Mouse (Mus musculus) CH12.LX (cell line): ENCODE results near the gene Olfr15. TPM values are rescaled to one million over a fixed set of nuclear protein-coding genes. Genes with fewer than 3 reads are reported as not detected.

Experiments
- DNase-seq: peaks from one replicate; pipeline ENCODE4 v3.0.0-alpha.2; 2013; ENCODE audit errors: extremely low read depth
- H3K27ac ChIP-seq: 2 replicates; pipeline ENCODE4 v1.5.1; 2012; ENCODE audit warnings: low read depth, mild to moderate bottlenecking, control low read depth, moderate library complexity; ENCODE audit not compliant: insufficient read depth
- H3K27me3 ChIP-seq: replicated peaks from 2 replicates; pipeline ENCODE3; 2012; ENCODE audit warnings: inconsistent platforms
- H3K36me3 ChIP-seq, 2 experiments: replicated peaks in 1 of 2; 2 replicates each; pipeline versions ENCODE3 to v1.6.1; 2012; ENCODE audit warnings: inconsistent platforms in 1 of 2, low read length in 1 of 2, mild to moderate bottlenecking in 1 of 2, mixed read lengths in 1 of 2, moderate library complexity in 1 of 2; ENCODE audit not compliant: control insufficient read depth in 1 of 2, insufficient read depth in 1 of 2
- H3K4me1 ChIP-seq, 2 experiments: 2 replicates each; pipeline ENCODE4 v1.6.1; 2012; ENCODE audit warnings: inconsistent platforms in 1 of 2, moderate library complexity in 1 of 2; ENCODE audit not compliant: insufficient read depth in 2 of 2, control insufficient read depth in 1 of 2
- H3K4me2 ChIP-seq: 2 replicates; pipeline ENCODE4 v1.6.1; 2012; ENCODE audit warnings: low read depth, mild to moderate bottlenecking, control low read depth; ENCODE audit not compliant: poor library complexity, insufficient read depth, severe bottlenecking
- H3K4me3 ChIP-seq, 3 experiments: fragments of 150-350 bp in 1 of 3; sonication (generic) in 1 of 3; replicated peaks in 1 of 3; 2 replicates each; pipeline versions ENCODE3 to v1.5.1; 2011 to 2012; ENCODE audit warnings: low read depth in 2 of 3, low read length in 2 of 3, mild to moderate bottlenecking in 2 of 3, moderate library complexity in 2 of 3, control low read depth in 1 of 3, improper control_type of control experiment in 1 of 3, inconsistent platforms in 1 of 3, mixed read lengths in 1 of 3; ENCODE audit not compliant: poor library complexity in 1 of 3
- H3K79me2 ChIP-seq: replicated peaks from 2 replicates; pipeline ENCODE4 v1.6.1; 2012; ENCODE audit warnings: mild to moderate bottlenecking, moderate library complexity; ENCODE audit not compliant: control insufficient read depth, poor library complexity, insufficient read depth, severe bottlenecking; ENCODE audit errors: extremely low read depth
- H3K9ac ChIP-seq: 2 replicates; pipeline ENCODE4 v1.6.1; 2012; ENCODE audit warnings: low read depth, mild to moderate bottlenecking, control low read depth, moderate library complexity; ENCODE audit not compliant: insufficient read depth
- H3K9me3 ChIP-seq: replicated peaks from 2 replicates; pipeline ENCODE3; 2012; ENCODE audit warnings: low read length, inconsistent platforms, mixed read lengths
- BHLHE40 ChIP-seq: IDR thresholded peaks from 2 replicates; pipeline ENCODE4 v1.6.1; 2011; ENCODE audit warnings: mild to moderate bottlenecking, low read depth, low read length, improper control_type of control experiment
- CHD2 ChIP-seq: IDR thresholded peaks from 2 replicates; pipeline ENCODE4 v1.6.1; 2011; ENCODE audit warnings: low read length, improper control_type of control experiment
- CTCF ChIP-seq, 2 experiments: IDR thresholded peaks in 1 of 2; conservative IDR thresholded peaks in 1 of 2; 2 replicates each; pipeline ENCODE4 v1.5.1; 2011 to 2012; ENCODE audit warnings: low read depth in 2 of 2, low read length in 2 of 2, improper control_type of control experiment in 1 of 2, inconsistent platforms in 1 of 2, mild to moderate bottlenecking in 1 of 2, moderate library complexity in 1 of 2
- E2F4 ChIP-seq: IDR thresholded peaks from 2 replicates; pipeline ENCODE4 v1.6.1; 2011; ENCODE audit warnings: low read depth, low read length, improper control_type of control experiment; ENCODE audit not compliant: insufficient replicate concordance
- ELF1 ChIP-seq: IDR thresholded peaks from 2 replicates; pipeline ENCODE4 v1.6.1; 2014; ENCODE audit warnings: low read depth, mild to moderate bottlenecking, inconsistent platforms, low read length, improper control_type of control experiment
- GABPA ChIP-seq: IDR thresholded peaks from 2 replicates; pipeline ENCODE4 v1.6.1; 2012; ENCODE audit warnings: low read depth, low read length, improper control_type of control experiment, inconsistent platforms; ENCODE audit not compliant: insufficient replicate concordance
- HCFC1 ChIP-seq: IDR thresholded peaks from 2 replicates; pipeline ENCODE4 v1.6.1; 2012; ENCODE audit warnings: low read depth, mild to moderate bottlenecking, inconsistent platforms, low read length, improper control_type of control experiment
- IRF4 ChIP-seq: IDR thresholded peaks from 2 replicates; pipeline ENCODE4 v1.6.1; 2014; ENCODE audit warnings: low read depth, mild to moderate bottlenecking, inconsistent platforms, low read length, improper control_type of control experiment
- JUN ChIP-seq: IDR thresholded peaks from 2 replicates; pipeline ENCODE4 v1.6.1; 2011; ENCODE audit warnings: low read depth, mild to moderate bottlenecking, low read length, improper control_type of control experiment, moderate library complexity; ENCODE audit not compliant: insufficient read depth
- KAT2A ChIP-seq: IDR thresholded peaks from 2 replicates; pipeline ENCODE4 v1.6.1; 2012; ENCODE audit warnings: low read length, improper control_type of control experiment, inconsistent platforms; ENCODE audit not compliant: insufficient replicate concordance
- MAX ChIP-seq: IDR thresholded peaks from 2 replicates; pipeline ENCODE4 v1.6.1; 2011; ENCODE audit warnings: low read length, improper control_type of control experiment
- MXI1 ChIP-seq: IDR thresholded peaks from 2 replicates; pipeline ENCODE4 v1.6.1; 2011; ENCODE audit warnings: mild to moderate bottlenecking, low read depth, low read length, improper control_type of control experiment
- MYC ChIP-seq: IDR thresholded peaks from 2 replicates; pipeline ENCODE4 v1.6.1; 2011; ENCODE audit warnings: low read depth, mild to moderate bottlenecking, improper control_type of control experiment, low read length
- NELFE ChIP-seq: IDR thresholded peaks from 2 replicates; pipeline ENCODE4 v1.6.1; 2011; ENCODE audit warnings: low read depth, low read length, improper control_type of control experiment
- NRF1 ChIP-seq: IDR thresholded peaks from 2 replicates; pipeline ENCODE4 v1.6.1; 2014; ENCODE audit warnings: low read depth, mild to moderate bottlenecking, inconsistent platforms, low read length, improper control_type of control experiment, moderate library complexity
- PAX5 ChIP-seq: IDR thresholded peaks from 2 replicates; pipeline ENCODE4 v1.6.1; 2012; ENCODE audit warnings: low read length, inconsistent platforms, mixed read lengths
- POLR2A ChIP-seq: IDR thresholded peaks from 2 replicates; pipeline ENCODE4 v1.6.1; 2011; ENCODE audit warnings: low read depth, mild to moderate bottlenecking, improper control_type of control experiment, low read length
- RCOR1 ChIP-seq: conservative IDR thresholded peaks from 2 replicates; pipeline ENCODE4 v1.6.1; 2012; ENCODE audit warnings: low read depth, mild to moderate bottlenecking, inconsistent platforms, low read length, improper control_type of control experiment
- SIN3A ChIP-seq: IDR thresholded peaks from 2 replicates; pipeline ENCODE4 v1.6.1; 2012; ENCODE audit warnings: low read length, improper control_type of control experiment, inconsistent platforms
- TCF12 ChIP-seq: IDR thresholded peaks from 2 replicates; pipeline ENCODE4 v1.6.1; 2014; ENCODE audit warnings: low read depth, mild to moderate bottlenecking, inconsistent platforms, low read length, improper control_type of control experiment
- UBTF ChIP-seq: IDR thresholded peaks from 2 replicates; pipeline ENCODE4 v1.6.1; 2012; ENCODE audit warnings: low read depth, mild to moderate bottlenecking, inconsistent platforms, low read length, improper control_type of control experiment, moderate library complexity
- ZKSCAN1 ChIP-seq: IDR thresholded peaks from 2 replicates; pipeline ENCODE4 v1.6.1; 2012; ENCODE audit warnings: low read depth, inconsistent platforms, low read length, improper control_type of control experiment, borderline replicate concordance
- ZMIZ1 ChIP-seq: IDR thresholded peaks from 2 replicates; pipeline ENCODE4 v1.6.1; 2012; ENCODE audit warnings: low read depth, mild to moderate bottlenecking, inconsistent platforms, low read length, improper control_type of control experiment
- dilution Hi-C: fragments of 300-500 bp; cut with MboI; formaldehyde crosslinking; loops from 2 replicates; pipeline ENCODE4 v1.14.3; 2020; ENCODE audit warnings: low sequenced_read_pairs; ENCODE audit not compliant: extremely low pct_unique_long_range_greater_than_20kb, extremely low pct_ligation_motif_present
- in situ Hi-C: fragments of 300-500 bp; cut with MboI; formaldehyde crosslinking; loops from 3 replicates; pipeline ENCODE4 v1.14.3; 2019; ENCODE audit warnings: low sequenced_read_pairs, low pct_ligation_motif_present, low pct_unique_long_range_greater_than_20kb, mixed read lengths
- polyA plus RNA-seq: library from polyadenylated mRNA; unstranded; fragments of >175 nt; gene quantifications from 2 replicates; pipeline ENCODE4 v1.2.1, GENCODE M21; 2012; ENCODE audit warnings: low read depth; ENCODE audit not compliant: insufficient read length
- total RNA-seq, 2 experiments: library from RNA; depleted of rRNA; stranded (reverse); fragments of 300-350 nt in 1 of 2; fragments of >200 nt in 1 of 2; gene quantifications; 2 replicates each; pipeline ENCODE4 v1.2.3; 2012 to 2014

Olfr15 gene
- total and polyA plus RNA-seq, 3 experiments = not detected

DNA sequence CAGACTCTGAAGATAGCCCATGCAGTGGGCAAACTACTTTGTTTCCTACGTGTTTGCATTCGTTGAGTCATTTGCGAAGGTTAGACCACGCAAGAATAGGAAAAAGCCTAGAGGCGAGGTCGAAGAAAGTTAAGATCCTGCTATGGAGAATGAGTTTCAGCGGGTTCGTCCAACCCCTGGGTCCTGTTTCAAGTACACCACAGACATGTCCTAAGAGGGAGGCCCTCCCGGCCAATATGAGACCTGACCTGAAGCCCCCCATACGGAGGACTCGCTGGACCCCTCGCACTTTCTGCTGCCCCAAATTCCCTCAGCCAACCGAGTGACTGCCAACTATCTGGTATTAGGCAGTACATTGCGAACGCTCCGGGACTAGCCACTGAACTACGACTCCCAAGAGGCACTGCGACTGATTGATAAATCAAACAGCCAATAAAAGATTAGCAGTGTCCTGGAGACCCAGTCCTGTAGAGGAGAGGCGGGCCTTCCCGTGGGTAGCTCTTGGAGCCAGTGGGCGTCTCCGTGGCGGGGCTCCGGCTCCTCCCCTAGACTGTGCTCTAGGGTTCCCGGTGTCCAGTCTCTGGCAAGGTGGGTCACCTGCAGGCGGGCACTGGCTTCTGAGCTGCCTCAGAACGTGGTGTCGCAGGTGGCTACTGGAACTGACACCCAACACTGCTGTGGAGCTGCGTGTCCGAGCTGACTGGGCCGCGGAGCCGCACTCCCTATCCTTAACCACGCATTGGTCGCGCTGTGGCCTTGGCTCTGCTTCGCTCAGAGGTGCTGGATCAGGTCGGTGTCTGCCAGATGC, 16.2 kb downstream of the Olfr15 start, which contains the start of gene Zfp174:
Gene Zfp174, plus strand, starts transcription at position 558 of the 808 bp plus-strand sequence.
- DNase-seq = peak; percentile 98
- H3K79me2 ChIP-seq = no peaks in the 10 kb centered on the region
- dilution Hi-C loops = no loop called here
- H3K4me1 ChIP-seq = peaks cover 3 to 14% of the 10 kb centered on the region in 2 experiments; a peak in 3 of 4 replicates
- no peaks in the 10 kb centered on the region for H3K9me3 ChIP-seq
- no peaks in the 10 kb centered on the region for H3K27me3 ChIP-seq
- TF ChIP-seq ZMIZ1 = 0 out of 2 replicates have a peak, but pooled peaks have one; percentile 78
- TF ChIP-seq ELF1 = peak; percentile 70
- no peak for TF ChIP-seq PAX5
- TF ChIP-seq MXI1 = peak; percentile 84
- peak; percentile 74; the same call in 1 of the 2 replicates for TF ChIP-seq GABPA
- TF ChIP-seq CTCF (conservative IDR thresholded peaks at IDR 0.05 in 1 of 2, IDR thresholded peaks at IDR 0.05 in 1 of 2; ENCODE audit: low read depth in 2 of 2, low read length in 2 of 2) = no peak
- peak; percentile 66 for TF ChIP-seq POLR2A
- peak; percentile 94 for TF ChIP-seq CHD2
- TF ChIP-seq KAT2A = peak; percentile 97; the same call in 1 of the 2 replicates
- no peak for TF ChIP-seq MYC
- TF ChIP-seq RCOR1 = no peak
- TF ChIP-seq TCF12 = peak; percentile 49; the same call in 1 of the 2 replicates
- TF ChIP-seq UBTF = 0 out of 2 replicates have a peak, but pooled peaks have one; percentile 66
- TF ChIP-seq JUN = no peak
- TF ChIP-seq ZKSCAN1 = no peak
- peak; percentile 48; the same call in 1 of the 2 replicates for TF ChIP-seq MAX
- TF ChIP-seq BHLHE40 = no peak
- peak; percentile 57 for TF ChIP-seq NRF1
- TF ChIP-seq E2F4 = no peak
- no peak; the same call in none of the 2 replicates for TF ChIP-seq SIN3A
- TF ChIP-seq NELFE = peak; percentile 69
- TF ChIP-seq IRF4 = peak; percentile 8; the same call in 1 of the 2 replicates
- peak; percentile 98 for TF ChIP-seq HCFC1
- TF ChIP-seq, all 38 proteins: peak for 14
- H3K9ac ChIP-seq = peak within 1 kb of the TSS; percentile 43
- no peak within 1 kb of the TSS for H3K27ac ChIP-seq
- in situ Hi-C loops = loop anchor here (5.0 to 25.0 kb wide), 3 partner anchors 35 to 440 kb away; partner anchors contain the start of genes Gm20695, Slx4 and Zfp597
- H3K4me3 ChIP-seq = peak within 1 kb of the TSS; percentile 62 to 74 (median 68)
- H3K36me3 ChIP-seq = no peaks in the 10 kb centered on the region
- peak within 1 kb of the TSS; percentile 71 for H3K4me2 ChIP-seq
